Mouse (Mus musculus) limb, embryonic 14.5 days (tissue): ENCODE results near the gene Aox1. TPM values are rescaled to one million over a fixed set of nuclear protein-coding genes. Genes with fewer than 3 reads are reported as not detected.

ENCODE experiments used
- ATAC-seq: fragments of 200-750 bp; cut with Nextera tagmentation; 2 replicates; pipeline ENCODE4 v1.8.0; 2017; ENCODE audit warnings: low read depth, moderate number of reproducible peaks, moderate TSS enrichment; ENCODE audit not compliant: low FRiP score
- DNase-seq: peaks from one replicate; pipeline ENCODE4 v3.0.0-alpha.2; 2015; ENCODE audit warnings: low spot score
- H3K27ac ChIP-seq: fragments of 300-500 bp; sonication (generic); replicated peaks from 2 replicates; pipeline ENCODE4 v1.5.1; 2014; ENCODE audit warnings: low read depth, mild to moderate bottlenecking, low read length, moderate library complexity, mixed read lengths
- H3K27me3 ChIP-seq: fragments of 300-500 bp; sonication (generic); 2 replicates; pipeline ENCODE4 v1.6.1; 2014; ENCODE audit warnings: low read length, mixed read lengths; ENCODE audit not compliant: control insufficient read depth, insufficient read depth
- H3K36me3 ChIP-seq: fragments of 300-500 bp; sonication (generic); 2 replicates; pipeline ENCODE4 v1.6.1; 2014; ENCODE audit warnings: mild to moderate bottlenecking, low read length, moderate library complexity, mixed read lengths; ENCODE audit not compliant: control insufficient read depth, insufficient read depth
- H3K4me1 ChIP-seq: fragments of 300-500 bp; sonication (generic); 2 replicates; pipeline ENCODE4 v1.6.1; 2014; ENCODE audit warnings: antibody characterized with exemption, low read length, mixed read lengths; ENCODE audit not compliant: control insufficient read depth, insufficient read depth
- H3K4me2 ChIP-seq: fragments of 300-500 bp; sonication (generic); replicated peaks from 2 replicates; pipeline ENCODE4 v1.6.1; 2014; ENCODE audit warnings: low read depth, mild to moderate bottlenecking, low read length, moderate library complexity; ENCODE audit not compliant: severe bottlenecking
- H3K4me3 ChIP-seq: fragments of 300-500 bp; sonication (generic); replicated peaks from 2 replicates; pipeline ENCODE4 v1.5.1; 2014; ENCODE audit warnings: low read length
- H3K9ac ChIP-seq: fragments of 300-500 bp; sonication (generic); 2 replicates; pipeline ENCODE4 v1.6.1; 2014; ENCODE audit warnings: mild to moderate bottlenecking, low read depth, low read length, moderate library complexity; ENCODE audit not compliant: severe bottlenecking
- H3K9me3 ChIP-seq: fragments of 300-500 bp; sonication (generic); 2 replicates; pipeline ENCODE4 v1.6.1; 2016; ENCODE audit warnings: low read length; ENCODE audit not compliant: control insufficient read depth
- POLR2A ChIP-seq: fragments of 200-500 bp; IDR thresholded peaks from 2 replicates; pipeline ENCODE4 v1.8.0; 2012; ENCODE audit warnings: inconsistent platforms, mild to moderate bottlenecking, moderate library complexity, borderline replicate concordance; ENCODE audit not compliant: insufficient read depth, insufficient read length; ENCODE audit errors: extremely low read depth
- WGBS: fragments of 180-500 bp; shearing (Covaris S2); extraction: QIAGEN DNeasy Blood & Tissue Kit; methylation state at CpG from one replicate; pipeline ENCODE4 v1.1.7; 2014; 5-methylcytosine and 5-hydroxymethylcytosine counted together
- polyA plus RNA-seq, 2 experiments: library from polyadenylated mRNA; depleted of rRNA in 1 of 2; stranded (reverse) in 1 of 2; unstranded in 1 of 2; fragments of >200 nt; fragmentation: Nextera tagmentation in 1 of 2; extraction: Ambion mirVana in 1 of 2; gene quantifications; 2 replicates each; pipeline versions ENCODE4 v1.2.1 to v1.2.3; 2012 to 2014

Aox1 gene
- polyA plus RNA-seq, 2 experiments = 0.80 to 0.98 TPM

- Histone ChIP-seq H3K27ac (no peak overlapping the region), H3K27me3 (no peaks in the 10 kb centered on the region), H3K4me3 (no peak overlapping the region), H3K9me3 (no peaks in the 10 kb centered on the region), H3K4me2 (no peak overlapping the region), H3K4me1 (no peaks in the 10 kb centered on the region), H3K9ac (no peak overlapping the region), H3K36me3 (no peaks in the 10 kb centered on the region)
- ATAC-seq = no peak
- TF ChIP-seq POLR2A = no peak
- 79% methylated on average over 1 of the region's 1 CpGs for WGBS
- DNase-seq = no peak
Measured at GRCm38 (mm10) chr1:58071509-58071908, 41.8 kb downstream of the Aox1 start.

GRCm38 (mm10) chr1:58072416-58072815 is 42.7 kb downstream of the Aox1 start:
- Histone ChIP-seq H3K27me3 (no peaks in the 10 kb centered on the region), H3K4me2 (no peak overlapping the region), H3K36me3 (no peaks in the 10 kb centered on the region), H3K9ac (no peak overlapping the region), H3K4me3 (no peak overlapping the region), H3K4me1 (no peaks in the 10 kb centered on the region), H3K9me3 (no peaks in the 10 kb centered on the region), H3K27ac (no peak overlapping the region)
- TF ChIP-seq POLR2A = no peak
- ATAC-seq = no peak
- DNase-seq = no peak
- 66% methylated on average over 2 of the region's 2 CpGs for WGBS

DNA sequence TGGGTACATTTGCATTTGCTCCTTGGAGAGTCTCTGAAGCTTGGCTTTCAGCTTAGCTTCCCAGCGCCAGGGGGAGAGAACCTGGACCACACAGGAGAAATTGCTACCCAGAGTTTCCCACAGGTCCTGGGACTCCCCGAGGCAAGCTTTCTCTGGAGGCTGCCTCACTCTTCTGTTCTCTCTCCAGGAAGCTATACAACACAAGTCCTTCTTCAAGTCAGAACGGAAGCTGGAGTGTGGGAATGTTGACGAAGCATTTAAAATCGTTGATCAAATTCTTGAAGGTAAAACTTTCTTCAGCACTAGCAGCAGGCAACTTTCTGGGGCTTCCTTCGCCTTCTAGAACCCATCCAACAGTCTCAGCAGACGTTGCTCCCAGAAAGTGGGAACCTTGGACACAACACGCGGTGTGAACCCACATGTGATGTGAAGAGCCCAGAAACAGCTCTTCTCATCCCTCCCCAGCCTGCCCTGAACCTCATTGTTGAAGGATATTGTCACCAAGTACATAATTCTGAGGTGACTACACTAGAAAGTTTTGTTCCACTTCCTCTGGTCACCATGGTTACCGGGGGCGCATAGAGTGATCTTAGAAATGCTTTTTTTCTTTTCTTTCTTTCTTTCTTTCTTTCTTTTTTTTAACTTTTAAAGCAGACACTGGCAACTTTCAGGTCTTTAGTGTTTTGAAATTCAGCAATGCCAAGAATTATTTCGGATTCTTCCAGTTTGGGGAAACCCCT is 43.4 kb downstream of the Aox1 start:
- no peak overlapping the region for H3K27ac ChIP-seq
- H3K4me2 ChIP-seq = no peak overlapping the region
- no peaks in the 10 kb centered on the region for H3K27me3 ChIP-seq
- H3K4me3 ChIP-seq = no peak overlapping the region
- WGBS = 82% methylated on average over 12 of the region's 12 CpGs
- H3K9me3 ChIP-seq = no peaks in the 10 kb centered on the region
- H3K36me3 ChIP-seq = no peaks in the 10 kb centered on the region
- H3K4me1 ChIP-seq = no peaks in the 10 kb centered on the region
- ATAC-seq (no peak), DNase-seq (no peak)
- H3K9ac ChIP-seq = no peak overlapping the region
- TF ChIP-seq POLR2A = no peak

DNA sequence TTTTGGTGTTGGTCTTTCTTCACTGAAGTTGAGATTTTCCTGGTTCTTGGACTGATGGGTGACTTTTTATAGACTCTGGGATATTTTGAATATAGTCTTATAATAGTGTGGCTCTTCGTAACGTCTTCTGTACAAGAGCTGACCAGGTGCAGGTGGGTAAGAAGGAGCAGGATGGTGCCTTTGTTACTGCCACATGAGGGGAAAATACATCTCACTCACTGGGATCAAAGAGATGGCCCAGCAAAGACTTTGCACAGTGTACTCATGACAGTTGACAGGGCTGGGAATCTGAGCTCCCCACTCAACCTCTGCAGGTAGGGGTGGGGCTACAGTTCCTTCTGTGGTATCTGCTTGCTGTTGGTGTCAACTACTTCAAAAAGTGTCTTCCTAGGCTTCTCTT is 44.5 kb downstream of the Aox1 start:
- no peaks in the 10 kb centered on the region for H3K36me3 ChIP-seq
- no peaks in the 10 kb centered on the region for H3K4me1 ChIP-seq
- DNase-seq = no peak
- H3K9me3 ChIP-seq = no peaks in the 10 kb centered on the region
- H3K27ac ChIP-seq = no peak overlapping the region
- no peak overlapping the region for H3K9ac ChIP-seq
- 85% methylated on average over 2 of the region's 2 CpGs for WGBS
- ATAC-seq = no peak
- no peaks in the 10 kb centered on the region for H3K27me3 ChIP-seq
- no peak for TF ChIP-seq POLR2A
- H3K4me3 ChIP-seq = no peak overlapping the region
- no peak overlapping the region for H3K4me2 ChIP-seq

GRCm38 (mm10) chr1:58077882-58078281 is 48.2 kb downstream of the Aox1 start:
- ATAC-seq (no peak), DNase-seq (no peak)
- H3K36me3 ChIP-seq = no peaks in the 10 kb centered on the region
- H3K27ac ChIP-seq = no peak overlapping the region
- no peak overlapping the region for H3K4me2 ChIP-seq
- no peak for TF ChIP-seq POLR2A
- H3K9ac ChIP-seq = no peak overlapping the region
- H3K4me3 ChIP-seq = no peak overlapping the region
- H3K4me1 ChIP-seq = no peaks in the 10 kb centered on the region
- H3K9me3 ChIP-seq = no peaks in the 10 kb centered on the region
- H3K27me3 ChIP-seq = no peaks in the 10 kb centered on the region
